Mouse (Mus musculus) embryo, embryonic 11 days (tissue): Measurements from ENCODE around the gene Dclk1.

Experiments used
- DNase-seq: peaks from one replicate; pipeline ENCODE4 v3.0.0-alpha.2; 2015

Dclk1 gene

GRCm38 (mm10) chr3:55337671-55338070 lies 95.5 kb downstream of the Dclk1 start:
- DNase-seq, result no peak

GRCm38 (mm10) chr3:55342445-55342844 lies 100.3 kb downstream of the Dclk1 start:
- no peak for DNase-seq

- peak; percentile 71 for DNase-seq
These were observed 105.3 kb downstream of the Dclk1 start for GRCm38 (mm10) chr3:55347371-55348025.

GRCm38 (mm10) chr3:55348026-55348390 lies 105.8 kb downstream of the Dclk1 start:
- no peak for DNase-seq

- no peak for DNase-seq
These were observed 108.0 kb downstream of the Dclk1 start for GRCm38 (mm10) chr3:55350194-55350593.

- DNase-seq, result peak; percentile 64
These were observed 109.3 kb downstream of the Dclk1 start for GRCm38 (mm10) chr3:55351281-55352052.

GRCm38 (mm10) chr3:55352529-55352928 lies 110.4 kb downstream of the Dclk1 start:
- no peak for DNase-seq

- DNase-seq, result no peak
These were observed 111.0 kb downstream of the Dclk1 start for GRCm38 (mm10) chr3:55353169-55353568.

GRCm38 (mm10) chr3:55353909-55354511 lies 111.8 kb downstream of the Dclk1 start:
- DNase-seq, result peak; percentile 65

GRCm38 (mm10) chr3:55354765-55355164 lies 112.6 kb downstream of the Dclk1 start:
- DNase-seq, result peak; percentile 76

- DNase-seq, result no peak
These were observed 116.3 kb downstream of the Dclk1 start for GRCm38 (mm10) chr3:55358486-55358885.

GRCm38 (mm10) chr3:55360836-55361235 lies 118.7 kb downstream of the Dclk1 start:
- no peak for DNase-seq

- no peak for DNase-seq
These were observed 125.0 kb downstream of the Dclk1 start for GRCm38 (mm10) chr3:55367166-55367565.

GRCm38 (mm10) chr3:55369156-55369555 lies 127.0 kb downstream of the Dclk1 start:
- no peak for DNase-seq

- DNase-seq, result peak; percentile 88
These were observed 131.5 kb downstream of the Dclk1 start for GRCm38 (mm10) chr3:55373689-55374088.

GRCm38 (mm10) chr3:55378591-55378990 lies 136.4 kb downstream of the Dclk1 start:
- no peak for DNase-seq

GRCm38 (mm10) chr3:55380471-55380870 lies 138.3 kb downstream of the Dclk1 start:
- peak; percentile 48 for DNase-seq

- DNase-seq, result no peak
These were observed 150.4 kb downstream of the Dclk1 start for GRCm38 (mm10) chr3:55392605-55393004.

- DNase-seq, result no peak
These were observed 151.4 kb downstream of the Dclk1 start for GRCm38 (mm10) chr3:55393549-55393948.

- no peak for DNase-seq
These were observed 154.6 kb downstream of the Dclk1 start for GRCm38 (mm10) chr3:55396792-55397191.

GRCm38 (mm10) chr3:55397752-55398693 lies 155.9 kb downstream of the Dclk1 start:
- DNase-seq, result no peak

GRCm38 (mm10) chr3:55401236-55401635 lies 159.1 kb downstream of the Dclk1 start:
- DNase-seq, result no peak

- no peak for DNase-seq
These were observed 162.6 kb downstream of the Dclk1 start for GRCm38 (mm10) chr3:55404751-55405150.
